Mouse (Mus musculus) brain, embryonic 14.5 days (tissue): Measurements from ENCODE around the gene Itpr2.
"Not testable (repeated sequence)": the region's sequence is repeated elsewhere in the genome, so short reads cannot be mapped to it uniquely, and the experiment has no call there.

Experiments
- CTCF ChIP-seq: fragments of 200-500 bp; IDR thresholded peaks from 2 replicates; pipeline ENCODE4 v1.5.1; 2012; ENCODE audit warnings: inconsistent platforms, mild to moderate bottlenecking, moderate library complexity, borderline replicate concordance; ENCODE audit not compliant: insufficient read depth, insufficient read length; ENCODE audit errors: extremely low read depth
- POLR2A ChIP-seq: fragments of 200-500 bp; IDR thresholded peaks from 2 replicates; pipeline ENCODE4 v1.6.1; 2012; ENCODE audit warnings: mild to moderate bottlenecking, inconsistent platforms, borderline replicate concordance; ENCODE audit not compliant: poor library complexity, insufficient read depth, insufficient read length, severe bottlenecking; ENCODE audit errors: extremely low read depth

DNA sequence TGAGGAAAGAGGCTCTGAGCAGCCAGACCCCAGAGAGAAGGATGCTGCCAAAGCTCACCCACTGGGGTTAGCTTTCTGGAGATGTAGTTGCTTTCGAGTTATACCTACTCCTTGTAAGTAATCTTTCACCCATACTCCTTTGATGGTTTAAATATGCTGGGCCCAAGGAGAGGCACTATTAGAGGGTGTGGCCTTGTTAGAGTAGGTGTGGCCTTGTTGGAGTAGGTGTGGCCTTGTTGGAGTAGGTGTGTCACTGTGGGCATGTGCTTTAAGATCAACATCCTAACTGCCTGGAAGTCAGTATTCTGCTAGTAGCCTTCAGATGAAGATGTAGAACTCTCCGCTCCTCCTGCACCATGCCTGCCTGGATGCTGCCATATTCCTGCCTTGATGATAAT is 37.4 kb downstream of the Itpr2 start:
- TF ChIP-seq POLR2A, CTCF: not testable (repeated sequence)
